Mouse (Mus musculus) cerebellum, adult 2 months (tissue): ENCODE results near the gene Timm44. TPM values are rescaled to one million over a fixed set of nuclear protein-coding genes. Genes with fewer than 3 reads are reported as not detected.

Experiments used
- DNase-seq, 2 experiments: peaks; one replicate each; pipeline ENCODE4 v3.0.0; 2021
- H3K27ac ChIP-seq: fragments of 200-500 bp; 2 replicates; pipeline ENCODE4 v1.5.1; 2012; ENCODE audit warnings: low read length, control low read depth, inconsistent platforms; ENCODE audit not compliant: insufficient read depth
- H3K27me3 ChIP-seq: fragments of 200-500 bp; 2 replicates; pipeline ENCODE4 v1.6.1; 2012; ENCODE audit warnings: inconsistent platforms, mild to moderate bottlenecking, low read length, moderate library complexity; ENCODE audit not compliant: control insufficient read depth, insufficient read depth
- H3K4me1 ChIP-seq: fragments of 200-500 bp; 2 replicates; pipeline ENCODE4 v1.6.1; 2011; ENCODE audit warnings: low read length; ENCODE audit not compliant: control insufficient read depth, insufficient read depth
- H3K4me3 ChIP-seq: fragments of 200-500 bp; replicated peaks from 2 replicates; pipeline ENCODE3; 2011; ENCODE audit warnings: mild to moderate bottlenecking, low read depth, low read length, control low read depth; ENCODE audit not compliant: insufficient read depth
- CTCF ChIP-seq: fragments of 200-500 bp; IDR thresholded peaks from 2 replicates; pipeline ENCODE4 v1.5.1; 2011; ENCODE audit warnings: low read depth, mild to moderate bottlenecking, control low read depth, low read length, moderate library complexity, borderline replicate concordance; ENCODE audit not compliant: insufficient read depth
- POLR2A ChIP-seq: fragments of 200-500 bp; IDR thresholded peaks from 2 replicates; pipeline ENCODE4 v1.6.1; 2011; ENCODE audit warnings: low read length, control low read depth, borderline replicate concordance; ENCODE audit not compliant: insufficient read depth
- WGBS: fragments of 180-500 bp; shearing (Covaris S2); methylation state at CpG from one replicate; pipeline ENCODE4 v1.1.7; 2018; 5-methylcytosine and 5-hydroxymethylcytosine counted together
- polyA plus RNA-seq: library from polyadenylated mRNA; depleted of rRNA; stranded (reverse); fragments of >200 nt; gene quantifications from 2 replicates; pipeline ENCODE4 v1.2.3, GENCODE M21; 2012

Timm44 gene
- polyA plus RNA-seq, 1 experiment, result 98.4 TPM

- Histone ChIP-seq H3K27me3 (no peaks in the 10 kb centered on the region), H3K4me1 (peaks cover 11% of the 10 kb centered on the region), H3K4me3 (no peak overlapping the region), H3K27ac (no peak overlapping the region)
- TF ChIP-seq CTCF (peak; percentile 80), POLR2A (no peak)
- 37% methylated on average over 26 of the region's 26 CpGs for WGBS
- peak; percentile 75 to 79 for DNase-seq
Measured at GRCm38 (mm10) chr8:4250306-4250970, 25.3 kb downstream of the Timm44 start.

GRCm38 (mm10) chr8:4249213-4249612 is 26.5 kb downstream of the Timm44 start:
- Histone ChIP-seq H3K4me3 (no peak overlapping the region), H3K4me1 (peaks cover 10% of the 10 kb centered on the region), H3K27me3 (no peaks in the 10 kb centered on the region), H3K27ac (no peak overlapping the region)
- WGBS, result 38% methylated on average over 29 of the region's 29 CpGs
- no peak for DNase-seq
- TF ChIP-seq POLR2A (no peak), CTCF (no peak)

DNA sequence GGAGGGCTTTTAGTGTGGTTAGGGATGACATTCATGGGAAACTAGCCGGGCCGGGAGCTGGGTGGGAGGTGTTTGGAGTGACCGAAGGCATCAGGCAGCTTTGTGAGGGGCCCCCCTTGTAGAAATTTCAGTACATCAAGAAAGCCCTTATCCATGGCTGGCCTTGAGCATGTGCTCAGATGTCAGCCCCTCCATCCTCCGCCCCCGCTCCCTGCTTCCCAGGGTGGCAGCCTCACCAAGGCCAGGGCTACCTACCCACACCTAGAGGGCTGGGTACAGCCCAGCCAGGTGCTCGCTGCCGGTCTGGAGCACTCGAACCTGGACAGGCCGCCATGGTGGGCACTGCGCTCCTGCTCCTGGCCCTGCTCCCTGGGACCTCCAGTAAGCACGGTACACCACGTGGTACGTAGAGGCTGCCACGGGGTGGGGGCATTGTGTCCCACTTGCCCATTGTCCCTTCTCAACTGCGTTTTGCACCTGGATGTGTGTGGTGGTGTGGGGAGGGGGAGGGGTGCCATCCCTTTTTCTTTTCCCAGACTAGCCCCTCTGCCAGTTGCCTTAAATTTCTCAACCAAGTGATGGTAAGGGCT is 27.7 kb downstream of the Timm44 start, which contains the start of gene Tgfbr3l:
Gene Tgfbr3l, plus strand, starts transcription at position 264 of the 590 bp plus-strand sequence.
- no peaks in the 10 kb centered on the region for H3K27me3 ChIP-seq
- peaks cover 7% of the 10 kb centered on the region; the same call in 1 of the 2 replicates for H3K4me1 ChIP-seq
- 75% methylated on average over 15 of the region's 15 CpGs for whole genome bisulfite sequencing
- H3K4me3 ChIP-seq, result no peak within 1 kb of the TSS
- TF ChIP-seq CTCF, result no peak
- no peak within 1 kb of the TSS for H3K27ac ChIP-seq
- DNase-seq, result no peak

GRCm38 (mm10) chr8:4247241-4247640 is 28.5 kb downstream of the Timm44 start:
- DNase-seq, result no peak

GRCm38 (mm10) chr8:4245737-4246136 is 30.0 kb downstream of the Timm44 start:
- no peaks in the 10 kb centered on the region for H3K27me3 ChIP-seq
- H3K4me3 ChIP-seq, result no peak overlapping the region
- TF ChIP-seq CTCF (no peak), POLR2A (no peak)
- no peak overlapping the region for H3K27ac ChIP-seq
- peaks cover 4% of the 10 kb centered on the region; the same call in 1 of the 2 replicates for H3K4me1 ChIP-seq
- DNase-seq, result no peak
- WGBS, result 36% methylated on average over 13 of the region's 13 CpGs

More at GRCm38 (mm10) chr8:4247241-4247640, 28.5 kb downstream of the Timm44 start:
- peaks cover 4% of the 10 kb centered on the region; the same call in 1 of the 2 replicates for H3K4me1 ChIP-seq
- TF ChIP-seq CTCF (no peak), POLR2A (no peak)
- H3K4me3 ChIP-seq, result no peak overlapping the region
- 85% methylated on average over 8 of the region's 8 CpGs for WGBS
- no peak overlapping the region for H3K27ac ChIP-seq
- no peaks in the 10 kb centered on the region for H3K27me3 ChIP-seq

DNA sequence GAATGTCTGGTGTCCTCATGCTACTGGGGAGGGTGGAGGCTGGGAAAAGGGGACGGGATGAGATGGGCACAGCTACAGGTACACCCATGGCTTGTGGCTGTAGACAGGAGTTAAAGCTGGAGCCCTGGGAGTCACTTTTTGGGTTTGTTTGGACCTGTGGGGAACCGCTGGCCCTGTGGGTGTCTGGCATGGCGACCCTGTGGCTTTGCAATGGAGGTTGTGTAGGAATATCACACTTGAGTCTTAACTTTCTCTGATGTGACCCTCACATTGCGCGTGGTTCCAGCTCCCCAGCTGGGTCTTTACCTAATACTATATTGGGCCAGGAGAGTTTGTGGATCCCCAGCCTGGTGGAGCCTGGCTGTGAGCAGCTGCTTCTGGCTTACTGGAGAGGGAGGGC is 30.7 kb downstream of the Timm44 start:
- no peak for TF ChIP-seq CTCF
- TF ChIP-seq POLR2A, result no peak
- H3K4me1 ChIP-seq, result no peaks in the 10 kb centered on the region; the same call in none of the 2 replicates
- 94% methylated on average over 5 of the region's 5 CpGs for WGBS
- DNase-seq, result no peak
- H3K4me3 ChIP-seq, result no peak overlapping the region
- no peak overlapping the region for H3K27ac ChIP-seq
- H3K27me3 ChIP-seq, result no peaks in the 10 kb centered on the region

- H3K27me3 ChIP-seq, result no peaks in the 10 kb centered on the region
- peak overlapping the region; percentile 35; the same call in 1 of the 2 replicates for H3K27ac ChIP-seq
- H3K4me1 ChIP-seq, result peaks cover 5% of the 10 kb centered on the region
- DNase-seq, result no peak
- H3K4me3 ChIP-seq, result peak overlapping the region; percentile 83
- WGBS, result 8% methylated on average over 19 of the region's 19 CpGs
- no peak for TF ChIP-seq POLR2A
- no peak for TF ChIP-seq CTCF
Measured at GRCm38 (mm10) chr8:4239193-4239890, 36.4 kb downstream of the Timm44 start.
